Mouse (Mus musculus): ENCODE results near the gene Ptprb. TPM values are rescaled to one million over a fixed set of nuclear protein-coding genes. Genes with fewer than 3 reads are reported as not detected.

Gene Ptprb
- polyA plus RNA-seq, 1 experiment from 2014 or later, result 3.4 TPM

GRCm38 (mm10) chr10:116267434-116267822, 7.9 kb upstream of the Ptprb start:
- no peaks in the 10 kb centered on the region for H3K27me3 ChIP-seq
- no peak for ATAC-seq (ENCODE audit: low read depth)
- H3K36me3 ChIP-seq, result no peaks in the 10 kb centered on the region
- H3K9ac ChIP-seq, result no peak overlapping the region
- no peak overlapping the region for H3K4me3 ChIP-seq
- 78% methylated on average over 4 of the region's 4 CpGs for whole genome bisulfite sequencing
- H3K27ac ChIP-seq (replicated peaks), result no peak overlapping the region
- no peak overlapping the region for H3K4me2 ChIP-seq
- H3K4me1 ChIP-seq (replicated peaks), result no peaks in the 10 kb centered on the region
- no peaks in the 10 kb centered on the region for H3K9me3 ChIP-seq

- H3K9ac ChIP-seq, result no peak overlapping the region
- ATAC-seq (ENCODE audit: low read depth), result no peak
- no peaks in the 10 kb centered on the region for H3K27me3 ChIP-seq
- no peak overlapping the region for H3K4me3 ChIP-seq
- H3K36me3 ChIP-seq, result no peaks in the 10 kb centered on the region
- no peaks in the 10 kb centered on the region for H3K9me3 ChIP-seq
- no peaks in the 10 kb centered on the region for H3K4me1 ChIP-seq (replicated peaks)
- 66% methylated on average over 4 of the region's 4 CpGs for WGBS
- no peak overlapping the region for H3K27ac ChIP-seq (replicated peaks)
- H3K4me2 ChIP-seq, result no peak overlapping the region
These were observed 7.0 kb upstream of the Ptprb start for GRCm38 (mm10) chr10:116268343-116268742.

GRCm38 (mm10) chr10:116270646-116271469, 4.5 kb upstream of the Ptprb start:
- Histone ChIP-seq H3K4me3 (no peak overlapping the region), H3K4me2 (no peak overlapping the region), H3K9me3 (no peaks in the 10 kb centered on the region), H3K27me3 (no peaks in the 10 kb centered on the region), H3K9ac (no peak overlapping the region), H3K36me3 (no peaks in the 10 kb centered on the region), H3K27ac (replicated peaks) (peak overlapping the region; percentile 49), H3K4me1 (replicated peaks) (no peaks in the 10 kb centered on the region)
- no peak for ATAC-seq (ENCODE audit: low read depth)
- WGBS, result 80% methylated on average over 12 of the region's 12 CpGs

DNA sequence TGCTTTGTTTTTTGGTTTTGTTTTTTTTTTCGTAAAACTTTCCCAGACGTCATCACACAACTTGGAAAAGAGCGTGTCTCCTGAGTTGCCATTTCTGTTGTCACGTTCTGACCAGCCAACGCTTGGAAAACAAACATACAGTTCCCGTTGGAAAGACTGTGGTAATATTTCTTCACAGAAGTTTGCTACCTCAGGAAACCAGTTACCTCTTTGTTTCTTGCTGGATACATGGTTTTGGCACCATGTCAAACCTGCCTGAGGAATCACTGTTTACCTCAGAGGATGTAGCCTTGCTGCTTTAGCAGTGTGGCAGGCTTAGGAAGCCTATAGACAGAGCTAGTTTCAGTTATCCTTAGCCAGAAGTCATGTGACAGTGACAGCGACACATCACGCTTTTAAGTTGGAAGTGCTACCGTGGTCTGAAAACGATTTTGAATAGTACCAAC, 3.8 kb upstream of the Ptprb start:
- Histone ChIP-seq H3K9me3 (no peaks in the 10 kb centered on the region), H3K27ac (replicated peaks) (no peak overlapping the region), H3K36me3 (no peaks in the 10 kb centered on the region), H3K4me2 (no peak overlapping the region), H3K4me3 (no peak overlapping the region), H3K27me3 (no peaks in the 10 kb centered on the region), H3K9ac (no peak overlapping the region), H3K4me1 (replicated peaks) (no peaks in the 10 kb centered on the region)
- ATAC-seq (ENCODE audit: low read depth), result no peak
- 87% methylated on average over 10 of the region's 10 CpGs for WGBS

GRCm38 (mm10) chr10:116272156-116272555, 3.2 kb upstream of the Ptprb start:
- H3K27me3 ChIP-seq, result no peaks in the 10 kb centered on the region
- no peak overlapping the region for H3K9ac ChIP-seq
- ATAC-seq (ENCODE audit: low read depth), result no peak
- no peaks in the 10 kb centered on the region for H3K4me1 ChIP-seq (replicated peaks)
- H3K36me3 ChIP-seq, result no peaks in the 10 kb centered on the region
- H3K4me2 ChIP-seq, result no peak overlapping the region
- no peak overlapping the region for H3K27ac ChIP-seq (replicated peaks)
- no peaks in the 10 kb centered on the region for H3K9me3 ChIP-seq
- H3K4me3 ChIP-seq, result no peak overlapping the region
- WGBS, result 90% methylated on average over 3 of the region's 3 CpGs

GRCm38 (mm10) chr10:116286697-116287344, 11.5 kb downstream of the Ptprb start:
- H3K9ac ChIP-seq, result no peak overlapping the region
- H3K27ac ChIP-seq (replicated peaks), result no peak overlapping the region
- H3K27me3 ChIP-seq, result no peaks in the 10 kb centered on the region
- H3K9me3 ChIP-seq, result no peaks in the 10 kb centered on the region
- no peaks in the 10 kb centered on the region for H3K36me3 ChIP-seq
- H3K4me1 ChIP-seq (replicated peaks), result no peaks in the 10 kb centered on the region
- no peak for ATAC-seq (ENCODE audit: low read depth)
- 86% methylated on average over 7 of the region's 7 CpGs for WGBS
- no peak overlapping the region for H3K4me2 ChIP-seq
- no peak overlapping the region for H3K4me3 ChIP-seq

DNA sequence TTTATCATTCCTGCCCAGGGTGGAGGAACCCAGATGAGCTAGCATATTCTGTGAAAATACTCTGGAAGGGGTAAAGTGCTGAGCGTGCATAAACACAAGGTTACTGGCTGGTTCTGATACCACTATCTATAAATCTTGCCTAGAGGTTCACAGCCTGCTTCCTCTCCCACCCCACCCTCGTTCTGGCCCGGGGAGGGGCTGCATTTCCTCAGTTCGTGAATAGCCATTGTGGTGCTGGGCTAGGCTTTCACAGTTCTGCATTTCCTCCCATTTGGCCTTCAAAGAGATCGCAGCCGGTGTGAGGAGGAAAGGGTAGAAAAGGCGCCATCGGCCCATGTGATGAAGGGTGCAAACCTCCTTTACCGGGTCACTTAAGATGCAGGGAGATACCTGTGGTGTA, 12.8 kb downstream of the Ptprb start:
- ATAC-seq (ENCODE audit: low read depth), result no peak

GRCm38 (mm10) chr10:116290483-116290882, 15.2 kb downstream of the Ptprb start:
- Histone ChIP-seq H3K9ac (no peak overlapping the region), H3K4me3 (no peak overlapping the region), H3K27ac (replicated peaks) (no peak overlapping the region), H3K9me3 (no peaks in the 10 kb centered on the region), H3K27me3 (no peaks in the 10 kb centered on the region), H3K36me3 (no peaks in the 10 kb centered on the region), H3K4me2 (no peak overlapping the region), H3K4me1 (replicated peaks) (no peaks in the 10 kb centered on the region)
- ATAC-seq (ENCODE audit: low read depth), result no peak
- WGBS, result 89% methylated on average over 4 of the region's 4 CpGs

More for the DNA sequence above, 12.8 kb downstream of the Ptprb start:
- Histone ChIP-seq H3K9ac (no peak overlapping the region), H3K9me3 (no peaks in the 10 kb centered on the region), H3K27me3 (no peaks in the 10 kb centered on the region), H3K27ac (replicated peaks) (no peak overlapping the region), H3K36me3 (no peaks in the 10 kb centered on the region), H3K4me3 (no peak overlapping the region), H3K4me1 (replicated peaks) (no peaks in the 10 kb centered on the region), H3K4me2 (no peak overlapping the region)
- 53% methylated on average over 9 of the region's 9 CpGs for WGBS

GRCm38 (mm10) chr10:116291153-116291755, 15.9 kb downstream of the Ptprb start:
- Histone ChIP-seq H3K4me1 (replicated peaks) (no peaks in the 10 kb centered on the region), H3K9ac (no peak overlapping the region), H3K36me3 (no peaks in the 10 kb centered on the region), H3K4me3 (no peak overlapping the region), H3K9me3 (no peaks in the 10 kb centered on the region), H3K4me2 (no peak overlapping the region), H3K27ac (replicated peaks) (no peak overlapping the region), H3K27me3 (no peaks in the 10 kb centered on the region)
- 85% methylated on average over 8 of the region's 8 CpGs for WGBS
- no peak for ATAC-seq (ENCODE audit: low read depth)

DNA sequence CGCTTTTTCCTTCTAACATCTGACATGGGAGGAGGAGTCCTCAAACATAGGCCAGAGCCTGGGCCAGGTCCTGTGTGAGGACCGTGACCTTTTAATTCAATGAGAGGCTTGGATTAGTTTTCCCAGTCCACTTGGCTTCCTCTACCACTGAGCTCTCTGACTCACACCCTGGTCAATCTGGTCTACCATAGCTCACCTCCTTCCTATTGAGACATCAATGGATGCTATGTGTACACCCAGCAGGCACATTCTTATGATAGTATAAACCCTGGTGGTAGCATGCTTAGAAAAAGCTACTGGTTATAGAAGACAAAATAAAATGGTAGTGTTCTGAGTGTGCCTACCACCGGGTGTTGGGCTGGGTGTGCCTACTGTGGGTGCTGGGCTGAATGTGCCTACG, 21.1 kb downstream of the Ptprb start:
- no peak for ATAC-seq (ENCODE audit: low read depth)
- no peaks in the 10 kb centered on the region for H3K36me3 ChIP-seq

GRCm38 (mm10) chr10:116297854-116298253, 22.5 kb downstream of the Ptprb start:
- Histone ChIP-seq H3K9me3 (no peaks in the 10 kb centered on the region), H3K27ac (replicated peaks) (no peak overlapping the region), H3K4me2 (no peak overlapping the region), H3K4me3 (no peak overlapping the region), H3K4me1 (replicated peaks) (peaks cover 16% of the 10 kb centered on the region), H3K36me3 (no peaks in the 10 kb centered on the region), H3K27me3 (peaks cover 17% of the 10 kb centered on the region), H3K9ac (no peak overlapping the region)
- 78% methylated on average over 12 of the region's 12 CpGs for whole genome bisulfite sequencing
- no peak for ATAC-seq (ENCODE audit: low read depth)

More for the DNA sequence above, 21.1 kb downstream of the Ptprb start:
- peaks cover 9% of the 10 kb centered on the region for H3K4me1 ChIP-seq (replicated peaks)
- no peak overlapping the region for H3K4me2 ChIP-seq
- no peak overlapping the region for H3K27ac ChIP-seq (replicated peaks)
- H3K9ac ChIP-seq, result no peak overlapping the region
- H3K9me3 ChIP-seq, result no peaks in the 10 kb centered on the region
- 92% methylated on average over 4 of the region's 4 CpGs for whole genome bisulfite sequencing
- H3K4me3 ChIP-seq, result no peak overlapping the region
- H3K27me3 ChIP-seq, result peaks cover 9% of the 10 kb centered on the region

DNA sequence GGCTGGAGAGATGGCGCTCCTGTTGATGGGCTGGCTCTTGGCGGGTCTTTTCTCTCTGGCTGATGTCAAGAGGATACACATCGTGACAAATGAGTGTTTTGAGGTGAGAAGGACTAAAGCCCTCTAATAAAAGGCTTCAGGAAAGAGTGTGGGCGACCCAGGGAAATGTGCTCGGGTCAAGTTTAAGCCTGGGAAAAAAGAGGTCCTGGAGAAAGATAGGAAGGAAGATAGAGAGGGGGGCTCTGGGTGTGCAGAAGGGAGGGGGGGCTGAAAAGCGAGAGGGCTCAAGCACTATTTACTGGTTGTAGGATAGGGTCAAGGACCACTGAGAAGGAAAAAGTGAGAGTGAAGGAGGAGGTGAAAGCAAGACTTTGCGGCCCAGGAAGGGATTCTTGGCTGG, 25.5 kb downstream of the Ptprb start:
- peaks cover 16% of the 10 kb centered on the region for H3K4me1 ChIP-seq (replicated peaks)
- H3K27ac ChIP-seq (replicated peaks), result no peak overlapping the region
- ATAC-seq (ENCODE audit: low read depth), result peak; percentile 3; the same call in 1 of the 2 replicates
- 12% methylated on average over 7 of the region's 7 CpGs for WGBS
- peak overlapping the region; percentile 48 for H3K4me3 ChIP-seq
- H3K9me3 ChIP-seq, result no peaks in the 10 kb centered on the region
- H3K27me3 ChIP-seq, result peaks cover 20% of the 10 kb centered on the region
- peak overlapping the region; percentile 69 for H3K9ac ChIP-seq
- no peaks in the 10 kb centered on the region for H3K36me3 ChIP-seq
- H3K4me2 ChIP-seq, result peak overlapping the region; percentile 94
